Mouse (Mus musculus) kidney, embryonic 16.5 days (tissue): ENCODE measurements around the gene Psmb8. TPM values are rescaled to one million over a fixed set of nuclear protein-coding genes. Genes with fewer than 3 reads are reported as not detected.
A peak's percentile ranks its signal among the peaks of the same experiment; 100 is the strongest.
"Not testable (repeated sequence)": the region's sequence is repeated elsewhere in the genome, so short reads cannot be mapped to it uniquely, and the experiment has no call there.

Source experiments
- ATAC-seq: fragments of 200-750 bp; cut with Nextera tagmentation; 2 replicates; pipeline ENCODE4 v1.8.0; 2017; ENCODE audit warnings: moderate TSS enrichment; ENCODE audit not compliant: low FRiP score, low TSS enrichment
- H3K27ac ChIP-seq: fragments of 300-500 bp; sonication (generic); 2 replicates; pipeline ENCODE4 v1.5.1; 2014; ENCODE audit warnings: low read length
- H3K27me3 ChIP-seq: fragments of 300-500 bp; sonication (generic); 2 replicates; pipeline ENCODE4 v1.6.1; 2014; ENCODE audit warnings: low read length, control low read depth, mixed read lengths; ENCODE audit not compliant: insufficient read depth
- H3K36me3 ChIP-seq: fragments of 300-500 bp; sonication (generic); 2 replicates; pipeline ENCODE4 v1.6.1; 2014; ENCODE audit warnings: low read length, control low read depth, mixed read lengths; ENCODE audit not compliant: insufficient read depth
- H3K4me1 ChIP-seq: fragments of 300-500 bp; sonication (generic); 2 replicates; pipeline ENCODE4 v1.6.1; 2014; ENCODE audit warnings: low read length, control low read depth, mixed read lengths; ENCODE audit not compliant: insufficient read depth
- H3K4me2 ChIP-seq: fragments of 300-500 bp; sonication (generic); replicated peaks from 2 replicates; pipeline ENCODE4 v1.6.1; 2014; ENCODE audit warnings: low read depth, low read length
- H3K4me3 ChIP-seq: fragments of 300-500 bp; sonication (generic); 2 replicates; pipeline ENCODE4 v1.5.1; 2014; ENCODE audit warnings: mild to moderate bottlenecking, low read length
- H3K9ac ChIP-seq: fragments of 300-500 bp; sonication (generic); replicated peaks from 2 replicates; pipeline ENCODE4 v1.6.1; 2014; ENCODE audit warnings: low read length
- H3K9me3 ChIP-seq: fragments of 300-500 bp; sonication (generic); 2 replicates; pipeline ENCODE4 v1.6.1; 2016; ENCODE audit warnings: low read length, control low read depth
- WGBS: fragments of 180-500 bp; shearing (Covaris S2); extraction: QIAGEN DNeasy Blood & Tissue Kit; methylation state at CpG from one replicate; pipeline ENCODE4 v1.1.7; 2014; 5-methylcytosine and 5-hydroxymethylcytosine counted together
- polyA plus RNA-seq: library from polyadenylated mRNA; unstranded; fragments of >200 nt; fragmentation: Nextera tagmentation; extraction: Ambion mirVana; gene quantifications from 2 replicates; pipeline ENCODE4 v1.2.1, GENCODE M21; 2015

Psmb8 gene
- polyA plus RNA-seq, 1 experiment from 2014 or later: 7.2 TPM

DNA sequence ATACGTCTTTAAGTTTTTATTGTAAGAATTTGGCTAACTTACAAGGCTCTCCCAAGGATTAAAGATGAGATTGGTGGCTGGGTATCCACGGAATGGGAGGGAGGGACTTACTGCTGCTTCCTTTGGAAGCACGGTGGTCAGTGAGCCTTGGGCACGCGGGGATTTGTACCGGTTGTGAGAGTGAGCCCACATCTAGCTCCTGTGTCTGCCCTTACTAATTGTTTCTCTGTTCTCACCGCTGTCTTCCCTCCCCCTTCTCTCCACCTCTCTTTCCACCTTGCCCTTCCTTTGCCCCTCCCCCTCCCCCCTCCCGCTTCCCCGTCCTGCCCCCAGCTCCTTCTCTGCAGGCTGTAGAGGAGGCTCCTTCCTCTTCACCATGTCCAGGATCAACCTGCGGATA is 10.9 kb downstream of the Psmb8 start:
- H3K4me1 ChIP-seq: peaks cover 11% of the 10 kb centered on the region; the same call in 1 of the 2 replicates
- H3K4me3 ChIP-seq: no peak overlapping the region
- H3K9me3 ChIP-seq: peaks cover 6% of the 10 kb centered on the region; the same call in 1 of the 2 replicates
- ATAC-seq: no peak
- no peak overlapping the region for H3K4me2 ChIP-seq
- H3K36me3 ChIP-seq: no peaks in the 10 kb centered on the region
- no peak overlapping the region for H3K9ac ChIP-seq
- H3K27ac ChIP-seq: no peak overlapping the region
- WGBS: 10% methylated on average over 10 of the region's 10 CpGs
- H3K27me3 ChIP-seq: peaks cover 42% of the 10 kb centered on the region

DNA sequence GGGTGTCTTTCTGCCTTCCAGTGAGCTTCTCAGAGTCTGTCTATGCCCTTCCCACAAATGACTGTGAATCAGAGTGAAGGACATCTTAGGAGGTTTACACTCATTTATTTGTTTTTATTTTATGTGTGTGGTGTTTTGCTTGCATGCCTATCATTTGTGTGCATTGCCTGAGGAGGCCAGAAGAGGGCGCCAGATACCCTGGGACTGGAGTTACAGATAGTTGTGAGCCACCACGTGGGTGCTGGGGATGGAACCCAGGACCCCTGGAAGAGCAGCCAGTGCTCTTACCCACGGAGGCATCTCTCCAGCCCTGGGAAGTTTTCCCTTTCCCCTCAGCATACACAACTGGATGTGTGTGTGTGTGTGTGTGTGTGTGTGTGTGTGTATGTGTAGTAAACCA is 12.2 kb downstream of the Psmb8 start:
- Histone ChIP-seq H3K4me3 (no peak overlapping the region), H3K36me3 (no peaks in the 10 kb centered on the region), H3K4me1 (peaks cover 9% of the 10 kb centered on the region; the same call in 1 of the 2 replicates), H3K27ac (no peak overlapping the region), H3K9ac (no peak overlapping the region), H3K27me3 (peaks cover 54% of the 10 kb centered on the region), H3K4me2 (no peak overlapping the region), H3K9me3 (peaks cover 6% of the 10 kb centered on the region; the same call in 1 of the 2 replicates)
- 37% methylated on average over 3 of the region's 3 CpGs for WGBS
- no peak for ATAC-seq

DNA sequence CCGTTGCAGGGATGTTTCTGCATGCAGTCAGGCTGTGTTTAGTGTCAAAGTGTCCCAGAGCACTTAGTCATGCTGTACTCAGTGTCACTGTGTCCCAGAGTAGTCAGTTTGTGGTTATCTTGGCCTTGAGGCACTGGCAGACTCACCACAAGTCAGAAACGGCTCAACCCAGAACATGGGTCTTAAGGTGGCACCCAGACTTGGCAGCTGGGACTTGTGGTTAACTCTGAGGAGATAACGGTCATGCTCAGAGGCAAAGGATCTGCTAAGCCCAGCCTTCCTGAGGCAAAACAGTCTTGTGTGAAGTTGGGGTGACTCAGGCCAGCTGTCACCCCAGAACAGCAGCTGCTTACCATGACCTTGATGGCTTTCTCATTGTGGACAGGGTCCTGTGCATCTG is 13.1 kb downstream of the Psmb8 start:
- H3K9ac ChIP-seq: no peak overlapping the region
- H3K27me3 ChIP-seq: peaks cover 60% of the 10 kb centered on the region
- H3K36me3 ChIP-seq: no peaks in the 10 kb centered on the region
- WGBS: 74% methylated on average over 3 of the region's 3 CpGs
- H3K4me1 ChIP-seq: 0 out of 2 replicates have a peak, but pooled peaks cover under 1% of the 10 kb centered on the region
- H3K27ac ChIP-seq: no peak overlapping the region
- peaks cover 6% of the 10 kb centered on the region; the same call in 1 of the 2 replicates for H3K9me3 ChIP-seq
- H3K4me3 ChIP-seq: no peak overlapping the region
- no peak overlapping the region for H3K4me2 ChIP-seq
- no peak for ATAC-seq

DNA sequence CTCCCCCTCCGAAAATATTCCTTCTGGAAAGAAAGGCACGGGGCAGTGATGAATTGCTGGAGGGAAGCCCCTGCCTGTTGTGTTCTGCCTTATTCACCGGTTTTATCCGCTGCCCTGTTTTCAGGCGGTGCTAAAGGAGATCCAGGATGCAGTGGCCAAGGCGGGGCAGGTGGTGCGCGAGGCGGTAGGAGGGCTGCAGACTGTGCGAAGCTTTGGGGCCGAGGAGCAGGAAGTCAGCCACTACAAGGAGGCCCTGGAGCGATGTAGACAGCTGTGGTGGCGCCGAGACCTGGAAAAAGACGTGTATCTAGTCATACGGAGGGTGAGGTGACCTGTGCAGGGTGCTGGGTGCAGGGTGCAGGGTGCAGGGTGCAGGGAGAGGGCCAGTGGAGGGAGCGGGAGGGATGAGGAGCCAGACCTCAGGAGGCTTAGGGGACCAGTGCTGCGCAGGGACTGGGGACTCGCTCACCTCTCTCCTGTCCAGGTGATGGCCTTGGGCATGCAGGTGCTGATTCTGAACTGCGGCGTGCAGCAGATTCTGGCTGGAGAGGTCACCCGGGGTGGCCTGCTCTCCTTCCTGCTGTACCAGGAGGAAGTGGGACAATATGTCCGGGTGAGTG is 14.3 kb downstream of the Psmb8 start:
- 14% methylated on average over 23 of the region's 23 CpGs for whole genome bisulfite sequencing
- H3K9ac ChIP-seq: no peak overlapping the region
- no peak for ATAC-seq
- H3K4me1 ChIP-seq: no peaks in the 10 kb centered on the region
- H3K36me3 ChIP-seq: no peaks in the 10 kb centered on the region
- H3K9me3 ChIP-seq: peaks cover 6% of the 10 kb centered on the region; the same call in 1 of the 2 replicates
- peaks cover 53% of the 10 kb centered on the region for H3K27me3 ChIP-seq
- H3K4me3 ChIP-seq: no peak overlapping the region
- H3K4me2 ChIP-seq: no peak overlapping the region
- no peak overlapping the region for H3K27ac ChIP-seq

DNA sequence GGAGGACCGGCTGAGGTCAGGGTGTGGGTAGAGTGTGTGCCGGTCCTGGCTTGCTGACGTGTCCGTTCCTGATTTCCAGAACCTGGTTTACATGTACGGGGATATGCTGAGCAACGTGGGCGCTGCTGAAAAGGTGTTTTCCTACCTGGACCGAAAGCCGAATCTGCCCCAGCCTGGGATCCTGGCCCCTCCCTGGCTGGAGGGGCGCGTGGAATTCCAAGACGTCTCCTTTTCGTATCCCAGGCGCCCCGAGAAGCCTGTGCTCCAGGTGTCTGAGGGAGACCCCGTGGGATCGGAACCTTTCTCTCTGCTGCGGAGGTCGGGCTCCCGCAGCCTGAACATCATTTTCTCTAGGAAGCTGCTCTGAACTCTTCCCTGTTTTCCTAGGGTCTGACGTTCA is 16.4 kb downstream of the Psmb8 start:
- peak overlapping the region; percentile 26 for H3K4me2 ChIP-seq
- no peak overlapping the region for H3K4me3 ChIP-seq
- H3K27me3 ChIP-seq: peaks cover 51% of the 10 kb centered on the region
- H3K27ac ChIP-seq: no peak overlapping the region
- no peak for ATAC-seq
- H3K36me3 ChIP-seq: no peaks in the 10 kb centered on the region
- no peaks in the 10 kb centered on the region for H3K4me1 ChIP-seq
- 51% methylated on average over 21 of the region's 21 CpGs for WGBS
- no peak overlapping the region for H3K9ac ChIP-seq
- H3K9me3 ChIP-seq: peaks cover 8% of the 10 kb centered on the region; the same call in 1 of the 2 replicates

DNA sequence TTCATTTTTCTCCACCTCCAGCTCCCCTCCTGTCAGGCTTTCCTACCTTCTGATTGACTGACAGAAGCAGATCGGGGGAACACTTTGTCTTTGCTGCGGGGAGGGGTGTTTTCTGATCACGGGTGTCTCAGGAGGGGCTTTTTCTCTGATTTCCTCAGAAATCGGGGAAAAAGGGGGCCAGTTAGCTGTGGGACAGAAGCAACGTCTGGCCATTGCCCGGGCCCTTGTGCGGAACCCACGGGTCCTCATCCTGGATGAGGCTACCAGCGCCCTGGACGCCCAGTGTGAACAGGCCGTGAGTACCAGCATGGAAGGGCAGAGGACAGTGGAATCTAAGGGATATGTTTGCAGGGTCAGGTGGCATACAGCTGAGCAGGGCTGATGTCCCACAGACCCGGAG is 17.7 kb downstream of the Psmb8 start:
- no peaks in the 10 kb centered on the region for H3K36me3 ChIP-seq
- H3K4me3 ChIP-seq: no peak overlapping the region
- H3K9ac ChIP-seq: no peak overlapping the region
- peaks cover 46% of the 10 kb centered on the region for H3K27me3 ChIP-seq
- H3K27ac ChIP-seq: no peak overlapping the region
- peaks cover 4% of the 10 kb centered on the region; the same call in 1 of the 2 replicates for H3K9me3 ChIP-seq
- H3K4me2 ChIP-seq: no peak overlapping the region
- ATAC-seq: no peak
- 84% methylated on average over 12 of the region's 12 CpGs for WGBS
- H3K4me1 ChIP-seq: no peaks in the 10 kb centered on the region

DNA sequence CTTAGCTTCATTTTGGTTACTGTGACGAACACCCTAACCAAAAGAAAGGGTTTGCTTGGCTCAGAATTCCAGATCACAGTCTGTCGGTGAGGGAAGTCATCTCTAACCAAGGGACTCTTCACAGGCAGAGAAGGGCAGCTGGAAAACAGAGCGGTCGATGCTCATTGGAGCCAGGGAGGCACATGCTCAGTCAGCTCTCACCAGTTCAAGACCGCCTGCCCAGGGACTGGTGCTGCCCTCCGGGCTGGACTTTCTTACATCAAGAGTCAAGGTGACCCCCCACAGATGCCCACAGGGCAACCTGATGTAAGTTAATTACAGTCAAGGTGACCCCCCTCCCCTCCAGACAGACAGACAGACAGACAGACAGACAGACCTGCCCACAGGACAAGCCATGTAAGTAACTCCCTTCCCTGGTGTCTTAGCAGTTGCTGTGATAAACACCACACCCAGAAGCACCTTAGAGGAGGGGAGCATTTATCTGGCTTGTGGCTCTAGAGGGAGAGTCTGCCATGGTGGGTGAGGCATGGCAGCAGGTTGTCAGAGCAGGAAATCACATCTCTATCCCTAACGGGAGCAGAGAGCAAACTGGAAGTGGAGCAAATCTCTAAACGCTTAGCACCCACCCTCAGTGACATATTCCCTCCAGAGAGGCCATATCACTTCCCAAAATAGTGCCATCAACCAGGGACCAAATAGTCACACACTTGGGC is 19.9 kb downstream of the Psmb8 start:
- Histone ChIP-seq H3K4me3 (no peak overlapping the region), H3K4me2 (no peak overlapping the region), H3K9ac (no peak overlapping the region), H3K27ac (no peak overlapping the region), H3K9me3 (peaks cover 4% of the 10 kb centered on the region; the same call in 1 of the 2 replicates), H3K36me3 (no peaks in the 10 kb centered on the region), H3K4me1 (no peaks in the 10 kb centered on the region), H3K27me3 (peaks cover 28% of the 10 kb centered on the region)
- 86% methylated on average over 8 of the region's 8 CpGs for WGBS
- no peak for ATAC-seq

DNA sequence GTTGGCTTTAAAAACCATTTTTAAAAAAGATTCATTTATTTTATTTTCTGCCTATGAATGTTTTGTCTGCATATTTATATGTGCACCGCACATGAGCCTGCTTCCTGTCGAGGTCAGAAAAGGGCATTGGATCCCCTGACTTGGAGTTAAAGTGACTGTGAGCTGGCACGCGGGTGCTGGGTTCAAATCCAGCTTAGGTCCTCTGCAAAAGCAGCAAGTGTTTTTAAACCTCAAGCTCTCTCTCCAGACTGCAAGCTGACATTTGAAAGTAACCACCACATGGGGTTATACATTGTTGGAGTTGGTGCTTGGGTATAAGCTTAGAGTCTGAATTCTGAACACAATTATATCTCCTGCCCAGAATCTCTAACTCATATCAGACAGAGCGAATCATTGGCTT is 20.5 kb downstream of the Psmb8 start:
- no peak overlapping the region for H3K4me2 ChIP-seq
- no peak overlapping the region for H3K27ac ChIP-seq
- peaks cover 4% of the 10 kb centered on the region; the same call in 1 of the 2 replicates for H3K9me3 ChIP-seq
- H3K4me1 ChIP-seq: no peaks in the 10 kb centered on the region
- H3K9ac ChIP-seq: no peak overlapping the region
- ATAC-seq: no peak
- no peak overlapping the region for H3K4me3 ChIP-seq
- H3K27me3 ChIP-seq: peaks cover 23% of the 10 kb centered on the region
- WGBS: 80% methylated on average over 5 of the region's 5 CpGs
- H3K36me3 ChIP-seq: no peaks in the 10 kb centered on the region

DNA sequence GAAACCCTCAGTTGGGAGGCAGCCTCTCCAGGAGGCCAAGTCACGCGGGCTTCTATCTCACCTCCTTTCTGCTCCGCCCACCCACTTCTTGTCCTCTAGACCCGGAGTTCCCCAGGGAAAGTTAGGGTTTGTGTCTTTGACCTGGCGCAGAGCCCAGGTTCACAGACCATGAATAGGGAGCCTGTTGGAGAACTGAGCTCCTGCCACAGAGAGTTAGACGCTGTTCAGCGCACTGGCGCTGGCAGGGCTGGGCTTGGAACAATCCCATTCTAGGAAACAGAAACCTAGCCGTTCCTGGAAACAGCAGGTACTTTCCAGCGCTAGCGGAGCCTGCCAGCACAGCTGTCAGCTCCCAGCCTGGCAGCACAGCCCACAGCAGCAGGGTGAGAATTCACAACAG is 21.2 kb downstream of the Psmb8 start:
- H3K4me3 ChIP-seq: no peak overlapping the region
- H3K27me3 ChIP-seq: peaks cover 16% of the 10 kb centered on the region
- no peaks in the 10 kb centered on the region for H3K4me1 ChIP-seq
- no peak overlapping the region for H3K27ac ChIP-seq
- no peak overlapping the region for H3K9ac ChIP-seq
- peaks cover 4% of the 10 kb centered on the region; the same call in 1 of the 2 replicates for H3K9me3 ChIP-seq
- no peak overlapping the region for H3K4me2 ChIP-seq
- H3K36me3 ChIP-seq: no peaks in the 10 kb centered on the region
- ATAC-seq: no peak
- 79% methylated on average over 11 of the region's 11 CpGs for WGBS

DNA sequence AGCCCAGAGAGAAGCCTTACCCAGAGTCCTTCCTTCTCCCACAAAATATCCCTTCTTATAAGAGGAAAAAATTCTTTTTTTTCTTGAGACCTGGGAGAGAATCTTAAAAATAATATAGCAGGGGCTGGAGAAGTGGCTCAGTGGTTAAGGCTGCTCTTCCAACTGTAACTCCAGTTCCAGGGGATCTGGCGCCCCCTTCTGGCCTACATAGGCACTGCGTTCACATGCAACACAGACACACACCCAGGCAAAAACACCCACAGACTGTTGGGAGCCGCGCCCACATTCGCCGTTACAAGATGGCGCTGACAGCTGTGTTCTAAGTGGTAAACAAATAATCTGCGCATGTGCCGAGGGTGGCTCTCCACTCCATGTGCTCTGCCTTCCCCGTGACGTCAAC is 21.6 kb downstream of the Psmb8 start:
- not testable (repeated sequence) for H3K36me3 ChIP-seq, H3K9ac ChIP-seq, H3K4me2 ChIP-seq, H3K4me1 ChIP-seq, ATAC-seq, H3K4me3 ChIP-seq, H3K27ac ChIP-seq, H3K9me3 ChIP-seq
- peaks cover 12% of the 10 kb centered on the region for H3K27me3 ChIP-seq
- 87% methylated on average over 7 of the region's 11 CpGs for WGBS
